Mouse (Mus musculus) layer of hippocampus, adult 2 months (tissue): ENCODE measurements around the gene Padi2. TPM values are rescaled to one million over a fixed set of nuclear protein-coding genes. Genes with fewer than 3 reads are reported as not detected.

ENCODE experiments used
- DNase-seq, 2 experiments: peaks; one replicate each; pipeline ENCODE4 v3.0.0; 2022; ENCODE audit warnings: low spot score in 2 of 2
- H3K27ac ChIP-seq: fragments of 200-600 bp; 2 replicates; pipeline ENCODE4 v1.8.1; 2022
- H3K4me3 ChIP-seq: fragments of 200-600 bp; 2 replicates; pipeline ENCODE4 v1.8.1; 2022; ENCODE audit warnings: mild to moderate bottlenecking
- CTCF ChIP-seq: fragments of 200-600 bp; conservative IDR thresholded peaks from 2 replicates; pipeline ENCODE4 v1.8.1; 2022; ENCODE audit warnings: antibody characterized with exemption, mild to moderate bottlenecking, moderate library complexity
- total RNA-seq, 2 experiments: library from RNA; stranded (reverse); gene quantifications; 2 replicates each; pipeline ENCODE4 v1.2.3; 2021

The Padi2 gene
- total RNA-seq, 2 experiments from 2014 or later, result 20.2 to 26.5 TPM

- H3K4me3 ChIP-seq, result no peak overlapping the region
- no peak for DNase-seq
- no peak overlapping the region for H3K27ac ChIP-seq
- peak; percentile 48 for TF ChIP-seq CTCF
Measured at GRCm38 (mm10) chr4:140992215-140992614, 86.1 kb downstream of the Padi2 start.

DNA sequence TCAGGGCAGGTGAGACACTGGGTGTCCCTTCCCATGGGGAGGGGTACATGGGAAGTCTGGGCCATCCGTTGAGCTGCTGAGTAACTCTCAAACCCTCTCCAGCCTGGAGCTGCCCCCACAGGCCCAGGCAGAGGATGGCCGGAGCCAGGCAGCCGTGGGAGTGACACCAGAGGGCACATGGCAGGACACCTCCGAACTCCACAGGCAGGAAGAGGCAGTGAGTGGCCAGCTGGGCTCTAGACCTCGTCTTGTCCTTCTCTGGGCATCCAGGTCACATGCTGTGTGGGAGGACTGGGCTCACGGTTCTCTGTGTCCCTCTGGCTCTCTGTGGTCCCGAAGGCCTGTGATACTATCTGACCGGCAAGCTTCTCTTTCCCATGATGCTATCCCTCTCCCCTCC lies 87.7 kb downstream of the Padi2 start:
- Histone ChIP-seq H3K27ac (no peak overlapping the region), H3K4me3 (no peak overlapping the region)
- DNase-seq, result no peak
- no peak for TF ChIP-seq CTCF

DNA sequence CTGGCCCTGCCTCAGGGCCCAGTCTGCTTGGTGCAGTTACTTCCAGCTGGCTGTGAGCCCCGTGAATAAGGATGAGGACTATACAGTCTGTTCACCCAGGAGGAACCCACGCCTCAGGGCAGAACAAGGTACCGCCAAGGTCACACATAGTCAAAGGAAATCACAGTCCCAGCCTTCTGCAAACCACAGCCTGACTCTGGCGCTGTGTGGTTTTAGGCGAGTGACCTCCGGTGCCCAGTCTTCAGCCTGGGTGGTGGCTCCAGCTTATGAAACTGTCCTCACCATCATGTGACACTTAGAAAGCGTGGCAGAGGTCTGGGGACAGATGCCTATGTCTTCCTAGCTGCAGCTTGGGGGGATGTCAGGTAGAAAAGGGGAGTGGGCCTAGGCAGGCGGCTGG lies 89.7 kb downstream of the Padi2 start:
- Histone ChIP-seq H3K4me3 (no peak overlapping the region), H3K27ac (no peak overlapping the region)
- DNase-seq, result no peak
- TF ChIP-seq CTCF, result no peak

GRCm38 (mm10) chr4:140996812-140997211 lies 90.7 kb downstream of the Padi2 start:
- Histone ChIP-seq H3K4me3 (no peak overlapping the region), H3K27ac (no peak overlapping the region)
- no peak for DNase-seq
- TF ChIP-seq CTCF, result no peak

Other genes starting within 250 kb of the Padi2 start
- gene Arhgef10l, start 240.3 kb upstream of the Padi2 start, total RNA-seq, result 10 to 100 TPM; 43.9 to 52.8 TPM
- gene Rcc2, start 205.8 kb upstream of the Padi2 start, total RNA-seq, result 10 to 100 TPM; 93.0 to 93.5 TPM
- gene Padi6, start 163.7 kb upstream of the Padi2 start, total RNA-seq, result not detected
- gene Padi4, start 132.1 kb upstream of the Padi2 start, total RNA-seq, result not detected
- gene Padi3, start 95.7 kb upstream of the Padi2 start, total RNA-seq, result not detected
- gene Padi1, start 60.6 kb upstream of the Padi2 start, total RNA-seq, result not detected
- gene Sdhb, start 54.9 kb downstream of the Padi2 start, total RNA-seq, result 100 to 1,000 TPM; 170 to 183 TPM
- 100 to 1,000 TPM; 155 to 162 TPM for gene Atp13a2, start 80.5 kb downstream of the Padi2 start, total RNA-seq
- gene Mfap2, start 104.1 kb downstream of the Padi2 start, total RNA-seq, result 1 to 10 TPM; 4.5 to 6.9 TPM
- gene Crocc, start 154.2 kb downstream of the Padi2 start, total RNA-seq, result 10 to 100 TPM; 83.1 to 89.8 TPM
- 10 to 100 TPM; 41.6 to 42.2 TPM for gene Necap2, start 172.0 kb downstream of the Padi2 start, total RNA-seq
- not detected for gene Spata21, start 182.0 kb downstream of the Padi2 start, total RNA-seq
- 10 to 100 TPM; 49.7 to 54.3 TPM for gene Szrd1, start 233.4 kb downstream of the Padi2 start, total RNA-seq
- gene Fbxo42, start 241.6 kb downstream of the Padi2 start, total RNA-seq, result 10 to 100 TPM; 21.2 to 22.8 TPM